Mouse (Mus musculus) stomach, embryonic 14.5 days (tissue): ENCODE results near the gene BC005561. TPM values are rescaled to one million over a fixed set of nuclear protein-coding genes. Genes with fewer than 3 reads are reported as not detected.
A peak's percentile ranks its signal among the peaks of the same experiment; 100 is the strongest.

Experiments used
- ATAC-seq: fragments of 200-750 bp; cut with Nextera tagmentation; 2 replicates; pipeline ENCODE4 v1.8.0; 2017; ENCODE audit warnings: low read depth, moderate TSS enrichment; ENCODE audit not compliant: insufficient number of reproducible peaks, insufficient read depth, low FRiP score
- H3K27ac ChIP-seq: fragments of 300-500 bp; sonication (generic); 2 replicates; pipeline ENCODE4 v1.5.1; 2014; ENCODE audit warnings: mild to moderate bottlenecking, low read length, moderate library complexity, mixed read lengths
- H3K27me3 ChIP-seq: fragments of 300-500 bp; sonication (generic); 2 replicates; pipeline ENCODE4 v1.6.1; 2014; ENCODE audit warnings: low read length, control low read depth, mixed read lengths; ENCODE audit not compliant: control insufficient read depth, insufficient read depth
- H3K36me3 ChIP-seq: fragments of 300-500 bp; sonication (generic); 2 replicates; pipeline ENCODE4 v1.6.1; 2014; ENCODE audit warnings: mild to moderate bottlenecking, control low read depth, low read length, moderate library complexity, mixed read lengths; ENCODE audit not compliant: control insufficient read depth, insufficient read depth
- H3K4me1 ChIP-seq: fragments of 300-500 bp; sonication (generic); 2 replicates; pipeline ENCODE4 v1.6.1; 2014; ENCODE audit warnings: low read length, control low read depth, mixed read lengths; ENCODE audit not compliant: control insufficient read depth, insufficient read depth
- H3K4me2 ChIP-seq: fragments of 300-500 bp; sonication (generic); replicated peaks from 2 replicates; pipeline ENCODE4 v1.6.1; 2014; ENCODE audit warnings: low read depth, low read length, control low read depth
- H3K4me3 ChIP-seq: fragments of 300-500 bp; sonication (generic); 2 replicates; pipeline ENCODE4 v1.5.1; 2014; ENCODE audit warnings: low read depth, low read length, control low read depth
- H3K9ac ChIP-seq: fragments of 300-500 bp; sonication (generic); replicated peaks from 2 replicates; pipeline ENCODE4 v1.6.1; 2014; ENCODE audit warnings: low read depth, mild to moderate bottlenecking, control low read depth, low read length, moderate library complexity, mixed read lengths
- H3K9me3 ChIP-seq: fragments of 300-500 bp; sonication (generic); 2 replicates; pipeline ENCODE4 v1.6.1; 2016; ENCODE audit warnings: low read depth, low read length, control low read depth; ENCODE audit not compliant: control insufficient read depth
- WGBS: fragments of 180-500 bp; shearing (Covaris S2); extraction: QIAGEN DNeasy Blood & Tissue Kit; methylation state at CpG from one replicate; pipeline ENCODE4 v1.1.7; 2014; 5-methylcytosine and 5-hydroxymethylcytosine counted together
- polyA plus RNA-seq: library from polyadenylated mRNA; unstranded; fragments of >200 nt; fragmentation: Nextera tagmentation; extraction: Ambion mirVana; gene quantifications from 2 replicates; pipeline ENCODE4 v1.2.1, GENCODE M21; 2014

Gene BC005561
- polyA plus RNA-seq, 1 experiment from 2014 or later, result 16.6 TPM

- Histone ChIP-seq H3K4me1 (no peaks in the 10 kb centered on the region), H3K27ac (no peak overlapping the region), H3K4me2 (no peak overlapping the region), H3K27me3 (no peaks in the 10 kb centered on the region), H3K36me3 (peaks cover 39% of the 10 kb centered on the region), H3K4me3 (no peak overlapping the region), H3K9me3 (no peaks in the 10 kb centered on the region), H3K9ac (no peak overlapping the region)
- WGBS, result 94% methylated on average over 16 of the region's 16 CpGs
- ATAC-seq, result no peak
Observed at GRCm38 (mm10) chr5:104466816-104467215, 41.3 kb upstream of the BC005561 start.

GRCm38 (mm10) chr5:104468586-104468985 lies 39.6 kb upstream of the BC005561 start:
- Histone ChIP-seq H3K27ac (no peak overlapping the region), H3K9me3 (no peaks in the 10 kb centered on the region), H3K4me2 (no peak overlapping the region), H3K4me3 (no peak overlapping the region), H3K4me1 (no peaks in the 10 kb centered on the region), H3K36me3 (peaks cover 52% of the 10 kb centered on the region), H3K9ac (no peak overlapping the region), H3K27me3 (no peaks in the 10 kb centered on the region)
- no peak for ATAC-seq
- WGBS, result 92% methylated on average over 5 of the region's 5 CpGs

GRCm38 (mm10) chr5:104470981-104471391 lies 37.2 kb upstream of the BC005561 start:
- Histone ChIP-seq H3K36me3 (peaks cover 45% of the 10 kb centered on the region), H3K9ac (no peak overlapping the region), H3K4me1 (no peaks in the 10 kb centered on the region), H3K4me2 (no peak overlapping the region), H3K4me3 (no peak overlapping the region), H3K9me3 (no peaks in the 10 kb centered on the region), H3K27ac (no peak overlapping the region), H3K27me3 (no peaks in the 10 kb centered on the region)
- WGBS, result 79% methylated on average over 5 of the region's 5 CpGs
- no peak for ATAC-seq

- Histone ChIP-seq H3K9ac (no peak overlapping the region), H3K4me2 (no peak overlapping the region), H3K36me3 (peaks cover 43% of the 10 kb centered on the region), H3K27me3 (no peaks in the 10 kb centered on the region), H3K27ac (no peak overlapping the region), H3K4me1 (no peaks in the 10 kb centered on the region), H3K9me3 (no peaks in the 10 kb centered on the region), H3K4me3 (no peak overlapping the region)
- WGBS, result 95% methylated on average over 8 of the region's 8 CpGs
- no peak for ATAC-seq
Observed at GRCm38 (mm10) chr5:104472371-104472770, 35.8 kb upstream of the BC005561 start.

- WGBS, result 67% methylated on average over 7 of the region's 7 CpGs
- Histone ChIP-seq H3K9me3 (no peaks in the 10 kb centered on the region), H3K27me3 (no peaks in the 10 kb centered on the region), H3K4me3 (no peak overlapping the region), H3K36me3 (peaks cover 64% of the 10 kb centered on the region), H3K4me1 (no peaks in the 10 kb centered on the region), H3K4me2 (no peak overlapping the region), H3K9ac (no peak overlapping the region), H3K27ac (no peak overlapping the region)
- ATAC-seq, result no peak
Observed at GRCm38 (mm10) chr5:104480367-104480766, 27.8 kb upstream of the BC005561 start.

GRCm38 (mm10) chr5:104482856-104483255 lies 25.3 kb upstream of the BC005561 start:
- no peak overlapping the region for H3K27ac ChIP-seq
- H3K36me3 ChIP-seq, result peaks cover 76% of the 10 kb centered on the region
- H3K27me3 ChIP-seq, result no peaks in the 10 kb centered on the region
- no peaks in the 10 kb centered on the region for H3K9me3 ChIP-seq
- 86% methylated on average over 8 of the region's 8 CpGs for WGBS
- H3K4me2 ChIP-seq, result no peak overlapping the region
- no peak for ATAC-seq
- no peaks in the 10 kb centered on the region for H3K4me1 ChIP-seq
- no peak overlapping the region for H3K4me3 ChIP-seq
- no peak overlapping the region for H3K9ac ChIP-seq

GRCm38 (mm10) chr5:104491561-104491960 lies 16.6 kb upstream of the BC005561 start:
- Histone ChIP-seq H3K27ac (no peak overlapping the region), H3K4me1 (no peaks in the 10 kb centered on the region), H3K9ac (no peak overlapping the region), H3K4me2 (no peak overlapping the region), H3K36me3 (peaks cover 62% of the 10 kb centered on the region), H3K4me3 (no peak overlapping the region), H3K9me3 (no peaks in the 10 kb centered on the region), H3K27me3 (no peaks in the 10 kb centered on the region)
- WGBS, result 56% methylated on average over 5 of the region's 5 CpGs
- ATAC-seq, result no peak

GRCm38 (mm10) chr5:104504883-104505282 lies 3.3 kb upstream of the BC005561 start:
- Histone ChIP-seq H3K4me1 (peaks cover 8% of the 10 kb centered on the region), H3K4me3 (no peak overlapping the region), H3K9ac (no peak overlapping the region), H3K27ac (no peak overlapping the region), H3K9me3 (no peaks in the 10 kb centered on the region), H3K27me3 (no peaks in the 10 kb centered on the region), H3K36me3 (peaks cover 25% of the 10 kb centered on the region), H3K4me2 (no peak overlapping the region)
- 93% methylated on average over 2 of the region's 2 CpGs for WGBS
- ATAC-seq, result no peak

- Histone ChIP-seq H3K36me3 (peaks cover 14% of the 10 kb centered on the region), H3K9me3 (no peaks in the 10 kb centered on the region), H3K4me2 (peak overlapping the region; percentile 68), H3K9ac (no peak overlapping the region), H3K4me3 (peak overlapping the region; percentile 73), H3K4me1 (peaks cover 8% of the 10 kb centered on the region), H3K27me3 (no peaks in the 10 kb centered on the region), H3K27ac (peak overlapping the region; percentile 15; the same call in 1 of the 2 replicates)
- peak; percentile 15; the same call in 1 of the 2 replicates for ATAC-seq
- WGBS, result 0% methylated on average over 2 of the region's 2 CpGs
Observed at GRCm38 (mm10) chr5:104507829-104508194, 340 bp upstream of the BC005561 start.
